Mouse (Mus musculus): Measurements from ENCODE around the gene Gm364.

DNA sequence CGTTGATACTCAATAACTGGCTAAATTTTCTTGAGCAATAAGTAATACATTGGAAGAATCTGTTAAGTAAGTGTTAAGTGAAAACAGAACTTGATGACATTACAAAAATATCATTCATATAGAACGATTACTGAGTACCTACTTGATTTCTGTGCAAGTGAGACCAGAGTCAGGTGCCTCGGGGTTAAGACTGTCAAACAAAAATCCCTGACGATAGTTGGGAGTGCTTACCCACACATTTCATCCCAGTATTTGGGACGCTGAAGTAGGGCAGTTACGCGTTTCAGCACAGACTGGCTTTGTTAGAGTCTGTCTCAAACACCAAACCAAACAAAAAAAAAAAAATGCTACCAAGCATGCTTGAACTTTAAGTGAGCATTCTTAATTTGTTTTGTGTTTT is 15.5 kb upstream of the Gm364 start:
- TF ChIP-seq CTCF (IDR thresholded peaks at IDR 0.05; ENCODE audit: control insufficient read depth, insufficient read depth, insufficient read length) (no peak), USF1 (IDR thresholded peaks at IDR 0.05; ENCODE audit: low read depth) (no peak), MYOD1 (IDR thresholded peaks at IDR 0.05; ENCODE audit: control insufficient read depth, insufficient read length, low read depth) (no peak)
